25 mouse cellular contexts compared by ENCODE assay signal in genomic region chr16:10988261-10988660, GRCm38 (mm10).
DNase-seq lines count a peak whose midpoint lies in the region; ATAC-seq lines count a peak whose summit lies in the region.
"Had no signal": no experiment of that assay in that cellular context is flagged by ENCODE, and none has a peak within 500 bp of the region (broad histone marks: within the 10 kb centered on the region; RNA-seq: fewer than 3 reads in every experiment).

No protein-coding gene starts in this region.

- peak; percentile 55 for DNase-seq in kidney, adult 11 months
- no peak for DNase-seq in kidney, adult 9 months
- DNase-seq in lung, postnatal 4 days = no peak
- DNase-seq in embryonic facial prominence, embryonic 14.5 days (ENCODE audit: low spot score) = peak; percentile 74
- DNase-seq in right cerebral cortex, postnatal 10 days (ENCODE audit: low spot score in 2 of 2) = no peak
- DNase-seq in urinary bladder, postnatal 25 days (ENCODE audit: low spot score) = no peak
- DNase-seq: adrenal gland, postnatal 14 days; cerebellum, adult 11 months; cerebellum, adult 9-11 months; gastrocnemius, postnatal 14 days; heart, adult 11 months; liver, embryonic 13.5 days; lung, adult 2 months; right cerebral cortex, postnatal 25 days; spleen, adult 18-20 months; thymus, postnatal 25 days had no signal

- peak overlapping the region; percentile 25; the same call in 1 of the 2 replicates for H3K27ac ChIP-seq in lung, embryonic 15.5 days
- peak overlapping the region; percentile 54 for H3K27ac ChIP-seq in embryonic facial prominence, embryonic 14.5 days (replicated peaks; ENCODE audit: low read depth, low read length)
- peak overlapping the region; percentile 19; the same call in 1 of the 2 replicates for H3K27ac ChIP-seq in limb, embryonic 15.5 days
- H3K27ac ChIP-seq: embryonic facial prominence, embryonic 12.5 days; forebrain, embryonic 15.5 days; hindbrain, embryonic 15.5 days; intestine, embryonic 15.5 days; liver, embryonic 13.5 days; midbrain, embryonic 12.5 days had no signal

- no peak overlapping the region for H3K4me2 ChIP-seq in lung, embryonic 15.5 days
- H3K4me2 ChIP-seq in embryonic facial prominence, embryonic 14.5 days (ENCODE audit: low read depth, low read length) = no peak overlapping the region
- H3K4me2 ChIP-seq in limb, embryonic 15.5 days = no peak overlapping the region
- H3K4me2 ChIP-seq: embryonic facial prominence, embryonic 12.5 days; forebrain, embryonic 15.5 days; heart, embryonic 11.5 days; hindbrain, embryonic 15.5 days; intestine, embryonic 15.5 days; liver, embryonic 13.5 days; midbrain, embryonic 12.5 days had no signal

- no peaks in the 10 kb centered on the region; the same call in 1 of the 2 replicates for H3K36me3 ChIP-seq in lung, embryonic 15.5 days
- peaks cover 3% of the 10 kb centered on the region; the same call in 1 of the 2 replicates for H3K36me3 ChIP-seq in embryonic facial prominence, embryonic 14.5 days (ENCODE audit: control insufficient read depth, insufficient read depth, low read length)
- peaks cover 15% of the 10 kb centered on the region; the same call in 1 of the 2 replicates for H3K36me3 ChIP-seq in limb, embryonic 15.5 days
- H3K36me3 ChIP-seq: hindbrain, embryonic 15.5 days; intestine, embryonic 15.5 days; liver, embryonic 13.5 days; midbrain, embryonic 12.5 days had no signal

- peaks cover 34% of the 10 kb centered on the region for H3K4me1 ChIP-seq in lung, embryonic 15.5 days
- 0 out of 2 replicates have a peak, but pooled peaks cover 12% of the 10 kb centered on the region for H3K4me1 ChIP-seq in embryonic facial prominence, embryonic 14.5 days (ENCODE audit: control insufficient read depth, insufficient read depth, low read length)
- H3K4me1 ChIP-seq in limb, embryonic 15.5 days = peaks cover 22% of the 10 kb centered on the region
- H3K4me1 ChIP-seq: embryonic facial prominence, embryonic 12.5 days had no signal

- H3K9ac ChIP-seq in lung, embryonic 15.5 days = no peak overlapping the region
- no peak overlapping the region for H3K9ac ChIP-seq in embryonic facial prominence, embryonic 14.5 days (ENCODE audit: low read depth, low read length)
- no peak overlapping the region for H3K9ac ChIP-seq in limb, embryonic 15.5 days
- H3K9ac ChIP-seq: embryonic facial prominence, embryonic 12.5 days; forebrain, embryonic 15.5 days; hindbrain, embryonic 15.5 days; intestine, embryonic 15.5 days; liver, embryonic 13.5 days; midbrain, embryonic 12.5 days had no signal

- no peaks in the 10 kb centered on the region for H3K9me3 ChIP-seq in lung, embryonic 15.5 days
- no peaks in the 10 kb centered on the region; the same call in none of the 2 replicates for H3K9me3 ChIP-seq in embryonic facial prominence, embryonic 14.5 days (ENCODE audit: control insufficient read depth, low read length)
- H3K9me3 ChIP-seq in limb, embryonic 15.5 days = no peaks in the 10 kb centered on the region
- H3K9me3 ChIP-seq: forebrain, embryonic 15.5 days; intestine, embryonic 15.5 days; liver, embryonic 13.5 days had no signal

- no peaks in the 10 kb centered on the region for H3K27me3 ChIP-seq in lung, embryonic 15.5 days
- no peaks in the 10 kb centered on the region for H3K27me3 ChIP-seq in embryonic facial prominence, embryonic 14.5 days (replicated peaks; ENCODE audit: control insufficient read depth, insufficient read depth, low read length)
- H3K27me3 ChIP-seq in limb, embryonic 15.5 days = no peaks in the 10 kb centered on the region
- H3K27me3 ChIP-seq: embryonic facial prominence, embryonic 12.5 days; forebrain, embryonic 15.5 days; hindbrain, embryonic 15.5 days; intestine, embryonic 15.5 days; liver, embryonic 13.5 days; midbrain, embryonic 12.5 days had no signal

- 72% methylated on average over 9 of the region's 9 CpGs for whole genome bisulfite sequencing in lung, embryonic 15.5 days
- 56% methylated on average over 9 of the region's 9 CpGs for WGBS in embryonic facial prominence, embryonic 14.5 days
- 60% methylated on average over 9 of the region's 9 CpGs for WGBS in limb, embryonic 15.5 days

- no peak overlapping the region for H3K4me3 ChIP-seq in lung, embryonic 15.5 days
- no peak overlapping the region for H3K4me3 ChIP-seq in embryonic facial prominence, embryonic 14.5 days (ENCODE audit: low read depth, low read length)
- no peak overlapping the region for H3K4me3 ChIP-seq in limb, embryonic 15.5 days
- H3K4me3 ChIP-seq: embryonic facial prominence, embryonic 12.5 days; forebrain, embryonic 15.5 days; hindbrain, embryonic 15.5 days; intestine, embryonic 15.5 days; liver, embryonic 13.5 days; midbrain, embryonic 12.5 days had no signal

- ATAC-seq in lung, embryonic 15.5 days (ENCODE audit: borderline replicate concordance, extremely low read depth, low FRiP score, low TSS enrichment) = no peak
- ATAC-seq in embryonic facial prominence, embryonic 14.5 days (ENCODE audit: low read depth) = no peak
- no peak for ATAC-seq in limb, embryonic 15.5 days (ENCODE audit: insufficient number of reproducible peaks, low FRiP score, low TSS enrichment, low read depth)
- ATAC-seq: CD4-positive, CD25-positive, alpha-beta regulatory T cell, adult 4 months; forebrain, embryonic 15.5 days; intestine, embryonic 15.5 days had no signal

Comparison
In these comparisons a context has a peak if more than half of its experiments do, and no peak if none do; other contexts are left out.
1. DNase-seq: peak in kidney, adult 11 months (single experiment) and embryonic facial prominence, embryonic 14.5 days (single experiment); none in kidney, adult 9 months (single experiment), lung, postnatal 4 days (0 of 2), right cerebral cortex, postnatal 10 days (0 of 2) and urinary bladder, postnatal 25 days (single experiment).
2. Peak in every context shown above with its lines, with median percentiles within 50 percentile points of each other: H3K27ac ChIP-seq.